Mouse (Mus musculus): ENCODE data around the gene Brf1. TPM values are rescaled to one million over a fixed set of nuclear protein-coding genes. Genes with fewer than 3 reads are reported as not detected.

Brf1 gene
- total RNA-seq, 2 experiments from 2014 or later: 81.9 to 82.9 TPM

DNA sequence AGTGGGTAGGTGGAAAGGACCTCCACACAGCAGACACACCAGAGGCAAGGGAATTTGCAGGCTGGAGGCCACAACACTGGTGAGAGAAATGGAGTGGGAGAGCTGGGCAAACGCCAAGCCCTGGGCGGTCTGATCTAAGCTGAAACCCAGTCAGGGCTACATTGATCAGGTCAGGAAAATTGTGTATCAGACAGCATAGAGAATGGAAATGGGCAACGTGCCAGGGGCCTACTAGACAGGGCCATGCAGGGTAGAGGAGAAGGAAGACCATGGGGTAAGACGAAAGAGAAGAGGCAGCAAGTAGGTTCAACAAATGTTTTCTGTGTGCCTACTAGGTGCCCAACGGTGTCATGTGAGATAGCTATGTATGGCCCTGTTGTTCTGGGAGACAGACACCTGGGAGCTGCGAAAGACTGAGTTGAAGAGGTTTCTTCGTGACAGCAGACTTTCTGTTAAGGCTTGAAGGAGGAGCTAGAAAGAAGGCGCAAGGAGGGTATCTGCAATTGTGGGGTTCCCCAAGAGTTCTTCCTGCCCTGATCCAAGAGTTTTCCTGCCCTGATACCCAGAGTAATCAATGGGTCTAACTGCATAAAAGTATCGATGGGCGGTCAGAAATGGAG lies 59.2 kb downstream of the Brf1 start:
- no peak for DNase-seq (ENCODE audit: low spot score in 2 of 2)

- no peak for DNase-seq (ENCODE audit: low spot score in 2 of 2)
Observed at GRCm38 (mm10) chr12:112940710-112941109, 59.8 kb downstream of the Brf1 start.

DNA sequence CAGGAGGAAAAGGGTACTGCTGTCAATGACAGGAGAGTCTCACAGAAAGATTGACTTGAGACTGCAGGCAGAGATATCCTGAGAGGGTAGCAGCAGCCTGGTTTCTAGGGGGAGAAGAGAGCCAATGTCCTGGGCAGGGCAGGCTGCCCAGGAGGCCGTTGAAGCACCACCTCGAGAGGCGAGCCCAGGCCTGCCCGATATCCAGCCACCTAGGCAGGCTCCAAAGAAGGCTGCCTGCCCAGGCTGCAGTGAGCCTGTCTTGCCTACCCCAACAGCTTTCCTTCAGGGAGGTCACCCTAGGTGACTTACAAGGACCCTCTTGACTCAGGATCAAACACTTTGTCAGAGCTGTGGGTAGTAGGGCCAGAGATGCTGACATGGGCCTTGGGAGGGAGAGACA lies 60.3 kb downstream of the Brf1 start:
- DNase-seq (ENCODE audit: low spot score in 2 of 2): no peak

GRCm38 (mm10) chr12:112938873-112939565 lies 61.5 kb downstream of the Brf1 start:
- DNase-seq (ENCODE audit: low spot score in 2 of 2): no peak

DNA sequence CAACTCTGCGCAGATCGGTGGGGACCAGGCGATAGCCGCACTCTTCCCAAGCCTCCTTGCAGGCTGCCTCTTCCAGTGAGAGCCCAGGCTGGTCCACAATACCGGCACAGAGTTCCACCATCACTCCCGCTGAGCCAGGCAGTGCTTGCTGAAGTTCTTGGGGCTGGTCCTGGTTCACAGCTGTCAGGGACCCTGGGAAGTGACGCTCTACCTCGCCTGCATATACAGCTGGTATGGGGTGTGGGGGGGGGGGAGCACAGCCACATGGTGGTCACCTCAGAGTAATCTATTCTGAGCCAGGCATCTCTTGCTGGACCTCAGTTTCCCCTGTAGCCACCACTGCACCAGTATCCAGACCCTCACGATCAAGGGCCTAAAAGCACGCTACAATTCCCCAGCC lies 62.1 kb downstream of the Brf1 start:
- DNase-seq (ENCODE audit: low spot score in 2 of 2): no peak

DNA sequence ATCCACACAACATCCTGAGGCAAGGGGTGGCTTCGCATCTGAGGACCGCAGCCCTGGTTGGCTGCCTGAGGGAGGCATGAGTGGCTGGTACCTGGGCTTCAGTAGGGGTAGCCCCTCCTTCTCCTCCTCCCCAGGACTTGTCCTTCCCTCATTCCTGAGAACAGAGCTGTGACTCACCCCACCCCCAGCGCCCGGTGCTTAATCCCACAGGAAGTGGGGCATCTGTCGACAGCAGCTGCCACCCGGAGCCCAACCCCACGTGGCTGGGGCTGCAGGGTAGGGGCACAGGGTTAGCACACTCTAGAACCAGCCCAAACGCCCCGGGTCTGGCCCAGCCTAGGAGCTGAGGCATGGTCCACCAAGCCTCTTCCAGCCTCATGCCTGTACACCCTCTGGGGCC lies 62.6 kb downstream of the Brf1 start:
- DNase-seq (ENCODE audit: low spot score in 2 of 2): no peak

GRCm38 (mm10) chr12:112932647-112933046 lies 67.9 kb downstream of the Brf1 start:
- no peak for DNase-seq (ENCODE audit: low spot score in 2 of 2)

DNA sequence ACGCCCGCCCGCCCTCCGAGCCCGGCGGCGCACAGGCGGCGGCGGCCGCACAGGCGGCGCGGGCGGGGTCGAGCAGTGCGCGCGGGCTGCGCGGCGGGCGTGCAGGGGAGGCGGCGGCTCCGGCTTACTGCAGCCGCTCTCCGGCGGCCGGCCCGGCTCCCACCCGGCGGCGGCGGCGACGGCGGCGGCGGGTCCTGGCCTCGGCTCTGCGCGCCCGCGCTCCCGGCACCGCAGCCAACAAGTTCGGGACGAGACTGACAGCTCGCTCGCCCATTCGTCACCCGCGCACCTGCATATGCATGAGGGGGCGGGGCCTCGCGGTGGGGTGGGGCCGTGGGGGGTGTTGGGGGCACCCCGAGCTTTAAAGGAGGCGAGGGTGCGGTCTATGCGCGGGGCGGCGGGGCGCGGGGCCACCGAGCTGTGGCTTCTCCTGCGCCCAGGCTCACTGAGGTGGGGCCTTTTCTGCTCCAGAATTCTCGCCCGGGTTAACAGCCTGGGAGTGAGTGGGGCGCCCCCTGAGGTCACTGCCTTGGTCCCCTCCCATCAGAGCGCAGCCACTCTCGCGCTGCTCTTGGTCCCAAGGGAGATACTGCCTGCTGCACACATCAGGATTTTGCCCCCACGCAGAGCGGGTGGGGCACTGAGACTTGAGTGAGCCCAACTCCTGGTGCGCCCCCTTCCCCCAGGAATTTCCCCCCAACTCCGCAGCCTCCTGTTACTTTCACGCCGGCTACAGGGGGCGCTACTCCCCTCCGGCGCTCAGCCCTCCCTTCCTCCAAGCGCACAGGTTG lies 70.7 kb downstream of the Brf1 start, which contains the start of gene Jag2:
Gene Jag2, minus strand, starts transcription at position 215 of the 791 bp plus-strand sequence.
- no peak for DNase-seq (ENCODE audit: low spot score in 2 of 2)

- DNase-seq (ENCODE audit: low spot score in 2 of 2): no peak
Observed at GRCm38 (mm10) chr12:112928401-112929241, 71.9 kb downstream of the Brf1 start.

- no peak for DNase-seq (ENCODE audit: low spot score in 2 of 2)
Observed at GRCm38 (mm10) chr12:112927265-112927664, 73.2 kb downstream of the Brf1 start.

DNA sequence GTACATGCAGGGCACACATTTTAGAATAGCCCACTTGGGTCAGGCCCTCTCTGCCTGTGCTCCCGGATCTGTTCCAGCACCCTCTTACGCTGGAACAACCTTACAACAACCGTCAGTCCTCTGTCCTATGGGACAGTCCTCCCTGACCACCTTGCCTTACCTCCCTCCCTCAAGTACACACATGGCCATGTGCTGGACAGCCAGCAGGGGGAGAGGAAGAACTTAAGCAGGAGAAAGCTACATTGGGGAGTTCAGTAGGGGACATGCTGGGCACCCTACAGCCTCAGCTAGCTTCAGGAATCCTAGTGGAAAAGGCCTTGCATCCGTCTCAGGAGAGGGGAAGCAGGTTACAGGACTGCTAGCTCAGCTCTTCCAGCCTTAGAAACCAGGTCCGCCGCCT lies 74.6 kb downstream of the Brf1 start:
- no peak for DNase-seq (ENCODE audit: low spot score in 2 of 2)

- DNase-seq (ENCODE audit: low spot score in 2 of 2): no peak
Observed at GRCm38 (mm10) chr12:112922541-112922940, 78.0 kb downstream of the Brf1 start.

GRCm38 (mm10) chr12:112921518-112921917 lies 79.0 kb downstream of the Brf1 start:
- no peak for DNase-seq (ENCODE audit: low spot score in 2 of 2)

DNA sequence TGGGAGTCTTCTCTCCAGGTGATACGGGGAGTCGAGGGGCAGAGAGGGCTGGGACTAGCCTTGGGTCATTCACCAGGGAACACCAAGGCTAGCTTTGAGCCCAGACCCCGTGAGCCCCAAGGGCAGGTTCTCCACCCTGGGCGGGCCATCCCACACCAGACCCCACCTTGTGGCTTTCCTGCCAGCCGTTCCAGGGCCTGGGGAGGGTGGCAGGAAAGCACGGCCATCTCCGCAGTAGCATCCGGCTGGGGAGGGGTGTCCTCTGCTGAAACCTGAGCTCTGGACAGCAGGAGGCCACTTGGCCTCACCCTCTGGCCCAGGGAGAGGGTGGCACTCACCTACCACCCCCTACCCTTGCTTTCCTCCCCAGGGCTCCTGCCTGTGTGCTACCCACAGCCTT lies 82.6 kb downstream of the Brf1 start:
- DNase-seq (ENCODE audit: low spot score in 2 of 2): no peak

DNA sequence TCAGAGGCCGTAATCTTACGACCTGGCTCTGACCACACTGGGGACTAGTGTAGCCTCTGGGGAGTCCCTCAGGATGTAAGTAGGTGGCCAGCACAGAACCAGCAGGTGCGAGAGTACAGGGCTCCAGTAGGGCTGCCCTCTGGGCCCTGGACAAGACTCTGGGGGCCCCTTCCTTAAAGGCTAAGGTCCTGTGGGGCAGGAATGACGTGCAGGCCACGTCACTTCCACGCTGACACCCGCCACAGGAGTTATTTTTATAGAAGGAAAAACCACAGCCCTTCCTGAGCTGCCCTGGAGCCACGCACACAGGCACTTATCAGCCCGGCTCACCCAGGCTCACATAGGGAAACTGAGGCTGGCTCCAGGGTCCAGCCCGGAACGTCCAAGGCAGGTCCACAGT lies 83.0 kb downstream of the Brf1 start:
- no peak for DNase-seq (ENCODE audit: low spot score in 2 of 2)

DNA sequence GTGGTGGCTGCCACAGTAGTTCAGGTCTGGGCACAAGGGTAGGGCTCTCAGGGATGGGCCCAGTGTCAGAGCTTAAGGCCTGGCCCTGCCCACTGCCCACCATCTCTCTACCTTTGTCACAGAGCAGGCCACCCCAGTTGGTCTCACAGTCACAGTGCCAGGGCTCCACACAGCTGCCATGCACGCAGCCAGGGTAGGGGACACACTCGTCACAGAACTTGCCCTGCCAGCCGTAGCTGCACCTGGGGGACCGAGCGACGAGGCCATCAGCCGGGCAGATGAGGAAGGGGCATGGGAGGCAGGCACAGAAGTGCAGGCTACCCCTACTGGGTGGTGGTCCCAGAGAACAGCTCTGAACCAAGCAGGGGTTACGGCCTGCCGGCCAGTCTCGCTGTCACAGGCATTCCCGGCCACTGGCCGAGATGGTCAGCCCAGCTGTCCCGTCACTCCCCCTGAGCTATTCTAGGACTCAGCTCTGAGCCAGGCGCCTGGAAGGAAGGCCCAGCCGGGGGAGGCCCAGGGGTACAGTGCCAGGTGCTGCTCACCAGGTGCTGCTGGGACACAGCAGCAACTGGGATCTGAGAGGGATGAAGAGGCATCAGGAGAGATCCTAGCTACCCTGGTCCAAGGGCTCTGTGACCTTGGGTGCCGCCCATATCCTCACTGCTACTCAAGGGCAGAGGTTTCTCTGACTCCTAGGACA lies 83.7 kb downstream of the Brf1 start:
- no peak for DNase-seq (ENCODE audit: low spot score in 2 of 2)

GRCm38 (mm10) chr12:112915587-112915986 lies 84.9 kb downstream of the Brf1 start:
- no peak for DNase-seq (ENCODE audit: low spot score in 2 of 2)

DNA sequence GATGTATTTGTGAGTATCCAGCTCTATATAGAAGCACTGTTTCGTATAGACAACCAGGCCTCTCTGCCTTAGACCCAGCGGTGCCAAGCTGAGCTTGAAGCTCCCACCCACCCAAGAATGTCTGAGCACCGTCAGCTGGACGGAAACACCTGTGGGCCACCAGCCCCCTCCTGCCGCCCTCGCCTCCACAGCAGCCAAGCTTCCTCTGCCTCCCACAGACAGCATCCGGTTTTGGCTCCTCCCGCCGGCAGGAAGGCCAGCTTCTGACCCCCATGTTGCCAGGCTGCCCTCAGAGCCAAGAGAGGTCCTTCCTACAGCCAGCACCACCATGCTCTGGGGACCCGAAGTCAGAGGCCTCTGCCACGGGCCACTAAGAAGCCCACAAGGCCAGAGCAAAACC lies 86.0 kb downstream of the Brf1 start:
- DNase-seq (ENCODE audit: low spot score in 2 of 2): no peak

- DNase-seq (ENCODE audit: low spot score in 2 of 2): no peak
Observed at GRCm38 (mm10) chr12:112912951-112913745, 87.4 kb downstream of the Brf1 start.

DNA sequence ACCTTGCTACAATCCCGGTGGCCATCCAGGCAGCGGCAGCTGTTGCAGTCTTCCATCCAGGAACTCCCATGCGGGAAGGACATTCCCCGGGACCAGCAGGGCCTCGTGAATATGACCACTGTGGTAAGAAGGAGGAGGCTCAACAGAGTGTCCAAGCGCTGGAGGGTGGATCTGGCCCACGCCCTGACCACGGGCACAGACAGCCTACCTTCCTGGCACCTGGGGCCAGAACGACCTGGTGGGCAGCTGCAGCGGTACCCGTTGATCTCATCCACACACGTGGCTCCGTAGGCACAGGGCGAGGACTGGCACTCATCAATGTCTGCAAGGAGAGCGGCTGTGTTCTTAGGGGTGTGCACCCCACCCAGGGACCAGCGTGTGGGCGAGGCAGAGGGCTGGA lies 88.8 kb downstream of the Brf1 start:
- DNase-seq (ENCODE audit: low spot score in 2 of 2): no peak
